Mouse (Mus musculus) left cerebral cortex, adult 8-10 months (tissue): ENCODE measurements around the gene Nfxl1. TPM values are rescaled to one million over a fixed set of nuclear protein-coding genes. Genes with fewer than 3 reads are reported as not detected.
"Not testable (repeated sequence)": the region's sequence is repeated elsewhere in the genome, so short reads cannot be mapped to it uniquely, and the experiment has no call there.

ENCODE experiments used
- DNase-seq, 2 experiments: peaks; one replicate each; pipeline ENCODE4 v3.0.0; 2022; ENCODE audit warnings: low spot score in 2 of 2
- total RNA-seq, 4 experiments: library from RNA; stranded (reverse); gene quantifications; 2 replicates each; pipeline ENCODE4 v1.2.4; 2022

The Nfxl1 gene
- total RNA-seq, result 10 to 100 TPM; 11.5 to 16.4 (median 14.7) TPM

DNA sequence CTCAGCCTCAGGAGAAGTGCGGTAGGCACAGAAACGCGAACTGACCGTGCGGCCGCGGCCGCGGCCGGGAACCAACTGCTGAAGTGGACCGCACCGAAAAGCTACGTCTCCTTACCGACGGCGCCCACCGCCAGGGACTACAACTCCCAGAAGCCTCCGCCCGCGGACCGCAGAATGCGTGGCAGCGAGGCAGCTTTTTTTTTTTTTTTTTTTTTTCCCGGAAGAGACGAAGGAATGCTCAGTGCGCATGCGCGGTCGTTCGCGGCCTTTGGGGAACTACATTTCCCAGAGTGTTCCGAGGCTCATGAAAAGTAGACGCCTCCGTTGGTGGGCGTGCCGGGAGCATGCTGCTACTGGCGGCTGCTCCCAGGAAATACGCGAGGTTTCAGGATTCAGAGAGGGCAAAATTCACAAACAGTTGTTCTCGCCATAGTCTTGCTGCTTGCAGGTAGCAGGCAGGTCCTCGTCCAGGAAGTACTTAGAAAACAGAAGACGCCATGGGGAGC lies at the start of gene Nfxl1:
Gene Nfxl1, minus strand, starts transcription at position 141 of the 506 bp plus-strand sequence.
- peak; percentile 91 to 95 for DNase-seq

DNA sequence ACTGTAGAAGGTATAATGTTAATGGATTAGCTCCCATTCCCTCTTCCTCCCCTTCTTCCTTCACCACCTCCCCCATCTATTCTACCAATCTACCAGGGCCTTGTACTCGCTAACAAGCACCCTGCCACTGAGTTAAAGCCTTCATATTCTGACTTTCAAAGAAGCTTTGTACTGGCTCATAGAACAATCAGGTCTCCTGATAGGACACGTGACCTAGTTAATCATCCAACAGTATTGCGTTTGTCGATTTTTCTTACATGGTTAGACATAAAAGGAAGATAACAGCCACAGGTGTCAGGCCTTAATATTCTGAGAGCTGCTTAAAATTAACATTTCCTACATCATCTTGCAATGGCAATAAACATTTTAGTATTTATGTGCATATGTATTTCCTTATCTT lies 43.7 kb upstream of the Nfxl1 start:
- no peak for DNase-seq

DNA sequence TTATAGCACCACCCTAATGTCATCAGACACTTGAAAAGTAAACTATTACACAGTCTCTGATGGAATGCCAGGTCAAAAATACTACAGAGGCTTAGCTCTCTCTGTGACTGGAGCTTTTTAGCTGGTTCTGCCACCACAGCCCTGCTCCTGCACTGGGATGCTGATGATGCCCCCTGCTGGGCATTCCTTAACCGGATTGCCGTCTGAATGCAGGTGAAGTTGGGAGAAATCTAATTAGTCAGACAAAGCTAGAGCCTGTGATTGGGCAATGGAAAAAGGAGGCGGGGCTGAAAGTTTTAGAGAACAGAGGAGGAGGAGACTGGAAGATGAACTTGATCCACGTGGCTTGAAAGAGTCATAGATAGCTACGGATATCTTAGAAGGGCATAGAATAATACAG lies 41.5 kb upstream of the Nfxl1 start:
- no peak for DNase-seq

DNA sequence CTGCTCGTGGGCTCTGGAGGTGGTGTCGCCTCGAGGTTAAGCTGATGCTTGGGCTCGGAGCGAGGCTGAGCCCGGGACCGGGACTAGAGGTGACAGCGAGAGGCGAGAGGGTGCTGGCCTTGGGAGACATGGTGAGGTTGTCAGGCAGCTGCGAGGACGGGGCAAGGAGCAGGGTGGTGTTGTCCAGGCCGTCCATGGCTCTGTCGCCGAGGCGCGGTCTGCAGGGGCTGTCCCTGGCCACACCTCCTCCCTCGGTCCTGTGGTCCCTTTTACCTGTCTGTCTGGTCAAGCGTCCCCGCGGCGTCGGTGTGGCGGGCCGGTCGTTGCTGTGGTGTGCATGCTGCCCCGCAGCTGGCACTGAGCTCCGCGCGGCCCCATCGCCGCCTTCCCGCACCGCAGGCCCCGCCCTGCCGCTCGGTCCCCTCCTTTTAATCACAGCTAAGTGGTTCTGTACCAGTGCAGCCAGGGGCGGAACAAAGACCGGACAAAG lies 27.8 kb upstream of the Nfxl1 start, which contains the start of gene Gm5868:
Gene Gm5868, minus strand, starts transcription at position 360 of the 490 bp plus-strand sequence.
- DNase-seq, result no peak

DNA sequence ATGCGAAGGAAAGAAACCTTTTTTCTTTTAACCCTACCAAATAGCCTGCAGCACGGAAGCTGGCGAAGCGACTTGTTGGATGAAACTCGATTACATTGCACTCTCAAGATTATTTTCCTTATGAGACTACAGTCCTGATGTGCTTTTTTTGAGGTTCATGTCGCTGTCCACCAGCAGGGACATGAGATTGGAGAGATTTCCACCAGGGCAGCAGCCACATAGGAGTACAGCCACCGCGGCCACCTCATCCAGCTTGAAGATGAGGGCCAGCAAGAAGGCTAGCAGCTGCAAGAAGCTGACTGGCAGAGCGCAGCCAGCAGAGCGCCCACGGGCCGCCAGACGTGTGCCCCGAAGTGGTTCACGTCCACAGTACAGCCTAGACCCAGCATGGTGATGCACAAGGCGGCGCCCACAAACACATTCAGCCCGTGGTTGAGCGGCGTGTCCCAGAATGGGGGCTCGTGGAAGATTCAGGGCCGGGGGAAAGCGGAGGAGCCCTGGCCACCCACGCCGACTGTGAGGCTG lies 27.2 kb upstream of the Nfxl1 start:
- DNase-seq, result not testable (repeated sequence)

DNA sequence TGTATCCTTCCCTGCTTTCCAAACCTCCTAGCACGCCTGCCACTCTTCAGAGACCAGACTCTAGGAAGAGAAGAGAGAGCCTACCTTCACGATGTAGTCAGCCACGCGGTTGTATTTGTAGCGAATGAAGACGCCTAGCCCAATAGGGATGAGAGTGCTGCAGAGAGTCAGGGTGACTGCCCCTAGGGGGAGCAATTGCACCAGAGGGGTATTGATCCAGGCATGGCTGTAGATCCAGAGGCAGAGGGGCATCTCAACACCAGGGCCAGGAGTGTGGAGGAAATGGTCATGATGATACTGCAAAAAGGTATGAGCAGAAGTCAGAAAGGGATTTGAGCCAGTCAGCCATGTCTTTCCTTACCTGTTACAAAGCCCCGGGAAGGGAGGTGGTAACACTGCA lies 26.6 kb upstream of the Nfxl1 start:
- DNase-seq, result not testable (repeated sequence)

DNA sequence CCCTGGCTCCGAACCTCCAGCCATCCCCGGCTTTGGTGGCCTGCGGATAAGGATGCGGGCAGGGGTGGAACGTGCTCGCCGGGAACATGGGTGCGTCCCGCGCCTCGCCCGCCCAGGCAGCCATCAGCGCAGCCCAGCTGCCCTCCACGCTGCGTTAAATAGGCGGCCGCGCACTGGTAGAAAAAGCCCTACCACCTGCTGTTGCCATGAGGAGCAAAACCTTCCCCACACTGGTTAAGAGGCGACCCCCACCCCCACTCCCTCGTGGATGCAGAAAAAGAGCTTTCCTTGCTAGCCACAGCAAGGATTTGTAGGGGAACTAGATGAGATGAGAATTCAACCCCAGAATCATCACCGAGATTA lies 21.5 kb upstream of the Nfxl1 start, which contains the start of gene Zar1:
Gene Zar1, minus strand, starts transcription at position 285 of the 363 bp plus-strand sequence.
- not testable (repeated sequence) for DNase-seq

DNA sequence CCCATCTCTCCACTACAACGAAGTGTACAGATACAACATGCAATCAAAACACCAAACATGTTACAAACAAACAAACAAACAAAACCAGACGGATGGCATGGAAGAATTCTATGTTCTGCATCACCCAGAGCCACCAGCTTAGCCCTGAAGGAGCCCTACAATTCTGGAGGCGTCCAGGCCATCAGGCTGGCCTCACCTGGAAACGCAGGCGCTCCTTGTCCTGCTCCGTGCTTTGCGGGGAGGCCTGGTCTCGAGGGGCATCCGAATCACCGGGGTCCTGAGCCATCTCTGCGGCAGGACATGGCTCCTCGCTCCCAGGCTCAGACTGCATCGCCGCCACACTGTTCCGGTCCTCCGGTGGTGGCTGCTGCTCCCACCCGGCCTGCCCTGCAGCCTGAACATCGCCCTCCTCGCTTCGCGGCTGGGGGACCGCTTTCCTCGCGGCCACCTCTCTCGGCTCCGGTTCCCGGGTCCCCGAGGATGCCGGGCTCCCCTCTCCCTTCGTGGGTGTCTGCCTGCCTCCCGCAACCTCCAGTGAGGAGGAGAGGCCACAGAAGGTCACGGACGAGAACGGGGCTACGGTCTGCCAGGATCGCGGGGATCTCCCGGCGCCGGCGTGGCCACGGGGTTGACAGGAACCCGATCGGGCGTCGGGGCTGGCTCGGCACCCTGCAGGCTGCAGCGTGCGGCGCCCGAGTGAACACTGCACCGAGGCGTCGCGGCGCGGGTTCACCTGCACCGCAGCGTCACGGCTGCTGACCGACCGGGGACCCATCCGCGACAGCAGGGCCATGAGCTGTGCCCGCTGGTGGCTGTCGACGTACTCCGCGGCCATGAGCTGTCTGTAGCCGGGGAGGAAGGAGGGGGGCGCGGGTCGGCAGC lies 20.8 kb upstream of the Nfxl1 start:
- not testable (repeated sequence) for DNase-seq

DNA sequence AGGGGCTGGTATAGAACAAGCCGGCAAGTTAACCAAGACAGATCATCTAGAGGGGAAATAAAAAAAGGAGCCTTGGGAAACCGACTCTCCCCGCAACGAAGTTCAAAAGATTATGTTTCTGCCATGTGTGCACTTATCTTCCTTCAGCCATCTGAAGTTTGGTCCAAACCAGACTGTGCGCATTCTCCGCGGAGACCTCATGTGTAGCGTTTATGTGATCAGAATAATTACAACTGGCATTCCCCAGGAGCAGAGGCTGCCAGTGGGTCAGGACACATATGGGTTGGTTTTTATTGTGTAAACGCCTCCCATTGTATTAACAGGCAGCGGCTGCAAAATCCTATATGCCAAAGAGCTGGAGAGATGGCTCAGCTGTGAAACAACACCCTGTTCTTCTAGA lies 20.1 kb upstream of the Nfxl1 start:
- DNase-seq, result not testable (repeated sequence)

DNA sequence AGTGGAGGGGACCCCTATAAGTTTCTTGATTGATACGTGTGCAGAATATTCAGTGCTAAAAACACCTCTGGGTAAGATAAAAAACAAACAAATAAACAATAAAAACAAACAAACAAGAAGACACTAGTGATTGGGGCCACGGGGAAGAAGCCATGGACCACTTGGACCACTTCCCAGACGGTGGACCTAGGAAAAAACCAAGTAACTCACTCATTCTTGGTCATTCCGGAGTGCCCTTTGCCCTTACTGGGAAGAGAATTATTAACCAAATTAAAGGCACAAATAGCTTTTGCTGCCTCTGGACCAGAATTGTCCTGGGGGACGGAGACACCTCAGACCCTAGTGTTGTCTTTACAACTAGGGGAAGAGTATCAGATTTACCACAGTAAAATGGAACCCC lies 6.1 kb upstream of the Nfxl1 start:
- DNase-seq, result no peak

DNA sequence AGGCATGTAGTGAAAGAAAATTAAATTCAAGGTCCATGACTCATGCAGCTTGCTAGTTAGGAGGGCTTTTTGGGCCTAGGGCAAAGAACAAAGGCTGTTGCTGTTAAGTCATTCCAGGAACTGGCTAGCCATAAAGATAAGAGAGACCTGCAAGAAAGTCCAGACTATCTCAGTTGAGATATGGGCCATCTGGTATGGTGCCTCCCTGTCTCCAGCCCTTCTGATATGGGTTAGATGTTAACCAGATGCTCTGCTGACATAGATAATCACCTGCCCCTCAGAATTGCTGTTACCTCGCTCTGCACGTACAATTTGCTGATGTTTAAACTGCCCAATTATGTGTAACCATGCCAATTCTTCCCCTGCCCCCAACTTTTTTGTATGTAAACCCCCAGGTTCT lies 3.7 kb upstream of the Nfxl1 start:
- DNase-seq, result not testable (repeated sequence)

DNA sequence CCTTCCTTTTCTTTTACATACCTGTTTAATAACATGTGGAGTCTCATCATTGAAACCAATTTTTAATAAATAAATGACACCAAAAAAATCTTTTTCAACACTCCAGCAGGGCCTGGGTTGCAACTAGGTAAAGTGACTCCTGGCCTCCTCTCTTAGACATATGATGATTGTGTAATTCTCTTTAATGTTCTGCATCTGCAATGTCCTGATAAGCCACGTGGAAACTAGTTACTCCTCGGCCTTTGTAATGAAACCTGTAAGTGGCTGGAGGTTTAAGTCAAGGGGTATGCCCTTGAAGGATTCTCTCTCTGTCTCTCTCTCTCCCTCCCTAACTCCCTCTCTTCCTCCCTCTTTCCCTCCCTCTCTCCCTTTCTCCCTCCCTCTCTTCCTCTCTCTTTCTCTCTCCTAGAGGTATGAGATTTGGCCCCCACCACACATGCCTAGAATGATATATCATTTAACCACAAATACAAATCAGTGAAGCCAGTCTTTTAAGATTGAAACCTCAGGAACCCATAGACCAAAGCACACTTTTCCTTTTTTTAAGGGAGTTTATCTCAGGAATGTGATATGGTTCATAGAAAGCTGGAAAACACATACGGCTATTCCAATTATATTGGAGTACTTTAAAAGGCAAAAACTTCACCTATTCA lies 1.6 kb upstream of the Nfxl1 start:
- DNase-seq, result no peak

DNA sequence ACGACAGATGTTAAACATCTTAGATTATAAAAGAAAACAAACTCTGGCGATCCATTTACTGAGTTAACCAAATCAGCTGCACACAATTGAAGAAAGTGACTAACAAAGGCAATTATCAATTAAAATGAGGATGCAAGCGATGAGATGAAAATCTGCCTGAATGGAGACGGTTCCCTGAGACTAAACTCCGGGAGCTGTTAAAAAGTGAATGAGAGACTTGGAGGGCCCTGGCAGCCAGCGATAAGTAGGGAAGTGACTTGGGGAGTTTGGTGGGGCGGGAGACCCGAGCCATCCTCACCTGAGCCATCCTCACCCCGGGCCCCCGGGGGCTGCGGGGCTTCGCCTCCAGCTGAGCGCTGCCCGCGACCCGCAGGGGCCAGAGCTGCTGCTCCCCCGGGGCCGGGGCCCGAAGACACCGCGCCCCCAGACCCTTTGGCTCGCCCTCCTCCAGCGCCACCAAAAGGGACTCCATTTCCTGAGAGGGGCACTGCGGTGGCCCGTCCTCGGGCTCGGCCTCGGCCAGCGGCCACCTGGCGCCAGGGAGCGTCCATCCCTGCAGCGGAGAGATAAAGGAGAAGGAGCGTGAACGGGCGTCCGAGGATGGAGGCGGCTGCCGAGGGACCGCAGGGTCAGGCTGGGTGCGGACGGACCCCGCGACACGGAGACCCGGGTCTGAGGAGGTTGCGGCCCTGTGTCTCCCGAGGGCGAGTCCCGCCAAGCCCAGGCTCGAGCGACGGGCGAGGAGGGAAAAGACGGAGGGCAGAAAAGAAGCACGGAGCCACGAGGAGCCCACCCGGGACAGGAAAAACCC lies 563 bp downstream of the Nfxl1 start:
- DNase-seq, result peak in 1 of 2 experiments; percentile 18

DNA sequence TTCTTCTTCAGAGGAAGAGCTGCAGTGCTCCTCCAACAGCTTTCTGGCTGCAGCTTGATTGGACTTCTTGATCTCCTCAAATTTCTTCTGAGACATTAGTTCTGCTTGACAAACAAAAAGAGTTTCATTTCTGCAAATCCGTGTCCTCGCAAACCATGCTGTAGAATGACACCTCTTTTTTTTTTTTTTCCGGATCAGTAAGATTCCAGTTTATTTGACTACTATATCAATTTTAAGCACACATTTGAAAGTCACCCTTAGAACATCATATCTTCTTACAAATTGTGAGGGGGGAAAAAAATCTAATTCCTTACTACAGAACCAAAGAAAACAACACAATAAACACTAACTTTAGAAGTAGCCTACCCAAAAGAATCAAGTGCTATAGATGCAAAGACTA lies 3.2 kb downstream of the Nfxl1 start:
- DNase-seq, result no peak

DNA sequence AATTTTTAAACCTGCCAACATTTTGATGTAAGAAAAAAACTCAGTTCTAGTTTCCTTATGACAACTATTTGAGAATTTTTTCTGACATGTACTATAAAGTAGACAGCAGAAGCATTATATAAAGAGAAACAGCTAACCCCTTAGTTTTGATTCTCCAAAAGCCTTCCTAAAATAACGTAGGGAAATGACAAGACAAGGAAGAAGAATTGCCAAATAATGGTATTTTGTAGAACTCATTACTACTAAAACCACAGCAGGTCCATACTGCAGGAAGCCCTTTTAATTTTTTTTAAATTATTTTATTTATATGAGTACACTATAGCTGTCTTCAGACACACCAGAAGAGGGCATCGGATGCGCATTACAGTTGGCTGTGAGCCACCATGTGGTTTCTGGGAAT lies 8.3 kb downstream of the Nfxl1 start:
- no peak for DNase-seq

DNA sequence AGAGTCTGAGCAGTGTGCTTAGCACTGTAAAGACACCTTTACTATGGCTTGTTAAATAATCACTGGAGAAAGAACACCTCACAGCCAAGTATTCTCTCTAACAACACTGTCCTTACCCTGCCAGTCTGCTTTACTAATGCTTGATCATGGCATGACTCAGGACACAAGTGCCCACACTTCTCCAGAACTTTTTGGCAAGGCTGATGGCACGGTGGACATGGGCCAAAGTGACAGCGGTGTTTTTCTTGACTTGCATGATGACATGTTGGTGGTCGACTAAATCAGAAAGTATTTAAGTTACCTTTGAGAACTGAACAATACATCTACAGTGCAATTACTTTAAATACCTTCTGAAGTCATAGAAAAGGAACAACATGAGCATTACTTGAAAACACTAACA lies 30.6 kb downstream of the Nfxl1 start:
- DNase-seq, result no peak

DNA sequence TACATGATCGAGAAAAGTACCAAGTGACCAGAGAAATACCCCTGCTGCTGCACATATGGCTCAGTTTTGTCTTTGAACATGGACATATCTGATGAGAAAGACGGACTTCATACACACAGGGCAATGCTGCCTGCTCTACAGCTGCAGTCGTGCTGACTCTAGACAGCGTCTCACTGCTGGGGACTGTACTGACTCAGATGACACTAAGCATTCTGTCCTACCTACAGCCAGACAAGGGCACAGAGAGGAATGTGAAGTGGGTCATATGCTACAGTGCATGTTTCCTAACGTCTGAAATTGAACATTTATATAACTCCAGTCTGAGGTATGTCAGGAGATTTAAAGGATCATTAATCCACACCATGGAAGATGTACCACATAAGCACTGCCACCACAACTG lies 45.7 kb downstream of the Nfxl1 start:
- DNase-seq, result no peak

DNA sequence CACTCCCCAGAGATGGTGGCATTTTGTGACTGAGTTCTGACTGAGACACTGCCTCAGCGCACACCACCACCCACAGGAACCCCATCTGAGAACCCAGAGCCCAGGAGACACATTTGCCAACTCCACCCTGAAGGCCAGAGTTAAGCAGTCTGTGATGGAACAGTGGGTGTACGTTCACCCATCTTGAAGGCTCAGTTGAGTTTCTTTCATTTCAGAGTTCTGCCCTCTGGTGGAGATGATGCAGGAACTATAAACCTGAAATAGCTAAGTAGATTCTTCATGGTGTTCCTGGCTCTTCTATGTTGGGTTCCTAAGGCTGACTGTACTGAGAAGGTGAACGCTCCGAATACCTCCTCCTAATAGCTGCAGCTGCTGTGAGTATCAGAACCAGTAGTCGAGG lies 53.7 kb downstream of the Nfxl1 start:
- no peak for DNase-seq

DNA sequence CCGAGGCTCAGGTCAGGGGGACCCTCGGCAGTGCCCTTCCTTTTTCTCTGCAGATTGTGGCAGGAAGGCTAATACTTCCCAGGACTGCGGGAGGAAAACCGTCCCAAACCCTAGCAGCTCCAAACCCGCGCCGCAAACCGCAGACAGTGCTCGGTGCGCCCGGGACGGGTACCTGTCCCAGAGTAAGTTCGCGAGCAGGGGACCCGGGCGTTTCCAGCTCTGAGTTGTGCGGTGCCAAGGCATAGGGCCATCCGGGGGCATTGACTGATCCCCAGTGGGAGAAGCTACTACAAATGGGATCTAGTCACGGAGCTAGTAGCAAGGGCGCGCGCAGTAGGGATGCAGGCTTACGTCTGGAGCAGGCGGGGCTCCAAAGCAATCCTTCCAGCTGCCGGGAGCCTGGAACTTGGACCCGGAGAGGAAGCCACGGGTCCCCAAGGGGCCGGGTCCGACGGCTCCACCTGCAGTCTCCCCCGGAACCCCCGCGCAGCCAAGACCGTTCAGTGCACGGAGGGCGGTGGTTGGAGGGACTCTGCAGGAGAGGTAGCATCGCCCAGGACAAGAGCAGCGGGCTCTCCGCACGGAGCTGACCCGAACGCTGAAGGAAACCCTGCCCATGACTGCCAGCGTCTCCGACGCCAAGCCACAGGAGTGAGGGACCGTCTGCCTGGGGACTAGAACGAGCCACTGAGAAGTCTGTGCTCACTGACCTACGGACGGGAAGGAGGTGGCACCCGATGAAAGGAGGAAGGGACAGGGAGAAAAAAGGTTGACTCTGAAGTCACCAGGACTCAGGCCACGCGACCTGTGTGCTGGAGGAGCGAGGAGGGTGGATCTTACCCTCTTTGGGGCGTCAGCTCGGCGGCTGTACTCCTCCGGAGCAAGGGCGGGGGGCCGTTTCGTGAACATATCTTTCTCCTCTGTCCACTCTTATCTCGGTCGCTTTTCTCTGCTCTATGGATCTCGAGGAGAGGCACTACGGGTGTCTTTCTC lies 55.7 kb downstream of the Nfxl1 start, which contains the start of gene Corin:
Gene Corin, minus strand, starts transcription at position 943 of the 993 bp plus-strand sequence.
- no peak for DNase-seq

DNA sequence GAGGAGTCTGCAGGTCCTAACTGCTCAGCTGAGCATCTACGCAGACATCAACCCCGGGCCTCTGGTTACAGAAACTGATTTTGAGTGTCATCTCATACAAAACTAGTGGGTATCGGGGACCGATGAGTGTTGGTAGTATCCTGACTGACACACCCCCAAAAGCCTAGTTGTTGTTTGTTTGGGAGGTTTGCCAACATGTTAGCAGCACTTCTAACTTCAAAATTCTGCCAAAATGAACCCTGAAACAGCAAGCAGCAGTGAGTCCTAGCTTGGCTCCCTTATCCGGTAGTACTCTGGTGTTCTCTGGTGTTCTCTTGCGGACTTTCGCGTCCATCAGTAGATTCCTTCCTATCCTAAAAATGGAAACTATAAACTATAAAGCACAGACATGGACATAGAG lies 56.7 kb downstream of the Nfxl1 start:
- DNase-seq, result no peak
